Comparison of ENCODE assay signal across 24 mouse cellular contexts in the genomic region with DNA sequence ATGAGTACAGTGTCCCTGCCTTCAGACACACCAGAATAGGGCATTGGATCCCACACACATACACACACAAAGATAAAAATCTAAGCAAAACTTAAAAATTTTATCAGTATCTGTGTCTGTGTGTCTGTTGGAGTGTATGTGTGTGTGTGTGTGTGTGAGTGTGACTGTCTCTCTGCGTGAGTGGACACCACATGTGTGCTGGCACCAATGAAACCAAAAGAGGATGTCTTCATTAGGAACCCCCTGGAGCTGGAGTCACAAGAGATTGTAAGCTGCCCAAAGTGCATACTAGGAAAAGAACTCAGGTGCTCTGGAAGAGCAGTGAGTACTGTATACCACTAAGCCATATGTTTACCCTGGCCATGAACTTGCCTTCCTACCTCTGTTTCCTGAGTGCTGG. TPM values are rescaled to one million over a fixed set of nuclear protein-coding genes. Genes with fewer than 3 reads are reported as not detected.
DNase-seq lines count a peak whose midpoint lies in the region; ATAC-seq and TF ChIP-seq lines count a peak whose summit lies in the region.
"Had no signal": no experiment of that assay in that cellular context is flagged by ENCODE, and none has a peak within 500 bp of the region (broad histone marks: within the 10 kb centered on the region; RNA-seq: fewer than 3 reads in every experiment).

No protein-coding gene starts in this region.

- no peaks in the 10 kb centered on the region for H3K27me3 ChIP-seq in kidney, adult 2 months (replicated peaks; ENCODE audit: control insufficient read depth, insufficient read depth, low read length)
- H3K27me3 ChIP-seq in splenic B cell, adult 2 months (ENCODE audit: control insufficient read depth, insufficient read depth, low read length, poor library complexity, severe bottlenecking), result no peaks in the 10 kb centered on the region
- H3K27me3 ChIP-seq: embryonic facial prominence, embryonic 13.5 days; embryonic facial prominence, embryonic 15.5 days had no signal

- no peaks in the 10 kb centered on the region for H3K36me3 ChIP-seq in kidney, adult 2 months (ENCODE audit: control insufficient read depth, insufficient read depth, low read length)
- H3K36me3 ChIP-seq in splenic B cell, adult 2 months (ENCODE audit: control insufficient read depth, insufficient read depth, low read length, poor library complexity, severe bottlenecking), result no peaks in the 10 kb centered on the region
- H3K36me3 ChIP-seq: embryonic facial prominence, embryonic 13.5 days; embryonic facial prominence, embryonic 15.5 days; forebrain, embryonic 10.5 days; forebrain, embryonic 12.5 days had no signal

- peak; percentile 20; the same call in 1 of the 2 replicates for ATAC-seq in granulocyte monocyte progenitor cell, adult 5-6 weeks (replicated peaks; ENCODE audit: poor library complexity, severe bottlenecking)
- ATAC-seq: forebrain, embryonic 14.5 days; forebrain, embryonic 16.5 days had no signal

- no peak for TF ChIP-seq POLR2A in kidney, adult 2 months (IDR thresholded peaks at IDR 0.05; ENCODE audit: low read depth, low read length)

- no peak overlapping the region for H3K27ac ChIP-seq in kidney, adult 2 months (ENCODE audit: insufficient read depth, low read depth, low read length)
- H3K27ac ChIP-seq: embryonic facial prominence, embryonic 13.5 days; embryonic facial prominence, embryonic 15.5 days; forebrain, embryonic 10.5 days; forebrain, embryonic 12.5 days had no signal

- H3K4me3 ChIP-seq in kidney, adult 2 months (ENCODE audit: insufficient read depth, low read depth, low read length), result no peak overlapping the region
- H3K4me3 ChIP-seq: embryonic facial prominence, embryonic 13.5 days; embryonic facial prominence, embryonic 15.5 days; erythroblast, embryonic 14.5 days; forebrain, embryonic 10.5 days; forebrain, embryonic 12.5 days had no signal

- no peaks in the 10 kb centered on the region for H3K4me1 ChIP-seq in kidney, adult 2 months (ENCODE audit: control insufficient read depth, insufficient read depth, low read length)

- WGBS in kidney, adult 2 months, result 50% methylated on average over 1 of the region's 1 CpGs

- TF ChIP-seq CTCF in kidney, adult 2 months (conservative IDR thresholded peaks at IDR 0.05; ENCODE audit: insufficient read depth, insufficient read length, low read depth, low read length), result no peak

- DNase-seq in kidney, adult 2 months, result peak; percentile 8
- no peak for DNase-seq in kidney, adult 8-10 months
- DNase-seq in B cell, adult 2 months, result peak; percentile 35 to 47
- DNase-seq in splenic B cell, adult 2 months (ENCODE audit: low read depth, low spot score), result peak; percentile 77
- no peak for DNase-seq in urinary bladder, postnatal 36 days (ENCODE audit: low spot score in 2 of 2)
- no peak for DNase-seq in adrenal gland, adult 8-10 months
- no peak for DNase-seq in adrenal gland, postnatal 10 days
- DNase-seq: adrenal gland, adult 2 months; adrenal gland, postnatal 25 days; cerebellum, adult 11 months; cerebellum, adult 18-20 months; cerebellum, adult 8-10 months; cerebellum, adult 9-11 months; cerebellum, postnatal 14 days; cerebellum, postnatal 36 days; embryo, embryonic 11 days had no signal

RNA-seq across cellular contexts. Expression of a gene that starts 4.0 kb away (rescaled TPM):
- 16.0 TPM in 2 replicates for polyA plus RNA-seq in kidney, adult 2 months (2012; rRNA removed)
- 98.7 and 104 TPM in 2 replicates for total RNA-seq in granulocyte monocyte progenitor cell, adult 5-6 weeks (2014; fragmentation: Nextera tagmentation)
- 82.8 and 84.2 TPM in 2 replicates for total RNA-seq in granulocyte monocyte progenitor cell, adult 5-6 weeks (2017)
- total RNA-seq in adrenal gland, adult 8-10 months (2022), result 10 to 100 TPM; 70.1 to 80.2 (median 76.4) TPM
- total RNA-seq in adrenal gland, postnatal 10 days (2021), result 10 to 100 TPM; 64.3 to 83.7 TPM

RNA-seq across cellular contexts. Expression of a gene that starts 49.5 kb away (rescaled TPM):
- 28.5 and 34.0 TPM in 2 replicates for polyA plus RNA-seq in kidney, adult 2 months (2012; rRNA removed)
- total RNA-seq in granulocyte monocyte progenitor cell, adult 5-6 weeks (2014; fragmentation: Nextera tagmentation), result 15.8 and 44.1 TPM in 2 replicates
- total RNA-seq in granulocyte monocyte progenitor cell, adult 5-6 weeks (2017), result 6.2 and 12.2 TPM in 2 replicates
- 10 to 100 TPM; 10.5 to 13.9 (median 11.1) TPM for total RNA-seq in adrenal gland, adult 8-10 months (2022)
- 10 to 100 TPM in 1 of 2 experiments, 1 to 10 TPM in 1; 9.7 to 11.4 TPM for total RNA-seq in adrenal gland, postnatal 10 days (2021)

Comparison
In these comparisons a context has a peak if more than half of its experiments do, and no peak if none do; other contexts are left out.
1. DNase-seq: peak in kidney, adult 2 months (single experiment), B cell, adult 2 months (2 of 2) and splenic B cell, adult 2 months (single experiment); none in kidney, adult 8-10 months (0 of 2), urinary bladder, postnatal 36 days (0 of 2), adrenal gland, adult 8-10 months (single experiment) and adrenal gland, postnatal 10 days (single experiment).